Mouse (Mus musculus) spleen, adult 2 months (tissue): ENCODE data around the gene Ppp4r1.

Experiments used
- CTCF ChIP-seq: fragments of 200-500 bp; IDR thresholded peaks from 2 replicates; pipeline ENCODE4 v1.5.1; 2011; ENCODE audit warnings: mild to moderate bottlenecking, inconsistent platforms; ENCODE audit not compliant: insufficient read depth, insufficient read length, insufficient replicate concordance; ENCODE audit errors: extremely low read depth
- POLR2A ChIP-seq: fragments of 200-500 bp; IDR thresholded peaks from 2 replicates; pipeline ENCODE4 v1.6.1; 2011; ENCODE audit warnings: low read depth, low read length, inconsistent platforms

DNA sequence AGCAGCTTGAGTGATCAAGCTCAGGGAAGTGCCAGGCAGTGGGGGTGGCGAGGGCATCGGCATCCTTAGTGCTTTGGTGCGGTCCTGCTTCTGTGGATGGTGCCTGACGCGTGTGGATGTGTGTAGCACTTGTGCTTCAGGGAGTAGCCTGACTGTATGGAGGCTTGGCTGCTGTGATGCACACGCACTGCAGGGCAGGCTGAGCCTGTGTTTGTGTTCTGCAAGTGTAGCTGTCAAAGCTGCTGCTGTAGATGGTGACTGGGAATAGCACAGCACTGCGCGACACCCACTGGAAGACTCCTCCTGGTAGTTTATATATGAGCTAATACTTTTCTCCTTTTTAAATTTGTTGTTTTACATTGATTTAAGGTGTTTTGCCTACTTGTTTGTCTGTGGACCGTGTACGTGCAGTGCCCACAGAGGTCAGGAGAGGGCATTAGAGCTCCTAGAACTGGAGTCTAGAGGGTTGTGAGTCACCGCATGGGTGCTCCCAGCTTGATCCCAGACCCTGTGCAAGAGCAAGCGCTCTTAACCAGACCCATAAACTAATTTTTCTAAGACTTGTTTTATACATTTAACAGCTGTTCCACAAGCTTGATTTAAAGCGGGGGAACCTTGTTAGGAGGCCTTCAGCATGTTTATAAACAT, 48.0 kb downstream of the Ppp4r1 start:
- TF ChIP-seq CTCF (no peak), POLR2A (no peak)
